Mouse (Mus musculus) midbrain, embryonic 15.5 days (tissue): ENCODE data around the gene Tubd1. TPM values are rescaled to one million over a fixed set of nuclear protein-coding genes. Genes with fewer than 3 reads are reported as not detected.

Source experiments
- ATAC-seq: fragments of 200-750 bp; cut with Nextera tagmentation; replicated peaks from 2 replicates; pipeline ENCODE4 v1.8.0; 2017; ENCODE audit warnings: moderate TSS enrichment
- H3K27ac ChIP-seq: fragments of 300-500 bp; sonication (generic); 2 replicates; pipeline ENCODE4 v1.5.1; 2015; ENCODE audit warnings: mild to moderate bottlenecking, inconsistent platforms
- H3K27me3 ChIP-seq: fragments of 300-500 bp; sonication (generic); replicated peaks from 2 replicates; pipeline ENCODE4 v1.6.1; 2015; ENCODE audit warnings: inconsistent platforms
- H3K36me3 ChIP-seq: fragments of 300-500 bp; sonication (generic); replicated peaks from 2 replicates; pipeline ENCODE4 v1.6.1; 2015; ENCODE audit warnings: inconsistent platforms
- H3K4me1 ChIP-seq: fragments of 300-500 bp; sonication (generic); 2 replicates; pipeline ENCODE4 v1.6.1; 2015; ENCODE audit warnings: inconsistent platforms
- H3K4me2 ChIP-seq: fragments of 300-500 bp; sonication (generic); 2 replicates; pipeline ENCODE4 v1.6.1; 2015; ENCODE audit warnings: inconsistent platforms, mild to moderate bottlenecking, moderate library complexity
- H3K4me3 ChIP-seq: fragments of 300-500 bp; sonication (generic); 2 replicates; pipeline ENCODE4 v1.5.1; 2015; ENCODE audit warnings: mild to moderate bottlenecking, inconsistent platforms
- H3K9ac ChIP-seq: fragments of 300-500 bp; sonication (generic); 2 replicates; pipeline ENCODE4 v1.6.1; 2015; ENCODE audit warnings: mild to moderate bottlenecking, inconsistent platforms
- H3K9me3 ChIP-seq: fragments of 300-500 bp; sonication (generic); 2 replicates; pipeline ENCODE4 v1.6.1; 2016; ENCODE audit warnings: inconsistent platforms
- WGBS: fragments of 180-500 bp; shearing (Covaris S2); methylation state at CpG from one replicate; pipeline ENCODE4 v1.1.7; 2015; ENCODE audit warnings: mixed read lengths; 5-methylcytosine and 5-hydroxymethylcytosine counted together
- polyA plus RNA-seq: library from polyadenylated mRNA; unstranded; fragments of >200 nt; fragmentation: Nextera tagmentation; extraction: Ambion mirVana; gene quantifications from 2 replicates; pipeline ENCODE4 v1.2.1, GENCODE M21; 2015

Gene Tubd1
- polyA plus RNA-seq, 1 experiment from 2014 or later: 6.9 TPM

DNA sequence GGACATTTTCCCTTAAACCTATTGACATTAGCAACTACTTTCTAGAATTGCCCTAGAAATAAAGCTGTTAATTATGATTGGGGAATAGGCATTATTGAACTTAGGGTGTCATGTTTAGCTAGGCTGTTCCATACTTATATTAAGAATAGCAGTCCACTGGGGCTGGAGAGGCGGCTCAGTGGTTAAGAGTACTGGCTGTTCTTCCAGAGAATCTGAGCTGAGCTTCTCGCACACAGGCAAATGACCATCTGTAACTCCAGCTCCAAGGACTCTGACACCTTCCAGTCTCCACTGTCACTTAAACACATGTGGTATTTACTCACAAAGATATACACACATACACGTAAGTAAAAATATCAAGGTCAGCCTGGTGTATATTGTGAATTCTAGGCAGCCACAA, 52.2 kb downstream of the Tubd1 start:
- no peak overlapping the region for H3K27ac ChIP-seq
- H3K9me3 ChIP-seq: no peaks in the 10 kb centered on the region
- H3K4me2 ChIP-seq: no peak overlapping the region
- H3K4me3 ChIP-seq: no peak overlapping the region
- WGBS: 95% methylated on average over 3 of the region's 3 CpGs
- peaks cover 6% of the 10 kb centered on the region; the same call in 1 of the 2 replicates for H3K4me1 ChIP-seq
- no peak overlapping the region for H3K9ac ChIP-seq
- H3K27me3 ChIP-seq: no peaks in the 10 kb centered on the region
- no peaks in the 10 kb centered on the region for H3K36me3 ChIP-seq
- ATAC-seq: no peak

DNA sequence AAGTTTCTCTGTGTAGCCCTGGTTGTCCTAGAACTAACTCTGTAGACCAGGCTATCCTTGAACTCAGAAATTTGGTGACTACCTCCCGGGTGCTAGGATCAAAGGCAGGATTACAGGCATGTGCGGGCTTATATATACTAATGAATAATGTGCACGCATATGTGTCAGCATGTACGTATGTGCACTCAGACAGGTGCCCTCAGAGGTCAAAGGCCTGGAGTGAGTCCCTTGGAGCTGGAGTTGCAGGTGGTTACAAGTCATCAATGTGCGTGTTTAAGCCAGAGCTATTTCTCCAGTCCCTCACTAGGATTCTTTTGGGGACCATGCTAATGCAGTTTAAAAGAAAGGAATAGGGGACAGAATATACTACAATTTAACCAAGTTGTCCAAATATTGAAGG, 53.4 kb downstream of the Tubd1 start:
- no peaks in the 10 kb centered on the region for H3K27me3 ChIP-seq
- no peak for ATAC-seq
- no peak overlapping the region for H3K4me3 ChIP-seq

DNA sequence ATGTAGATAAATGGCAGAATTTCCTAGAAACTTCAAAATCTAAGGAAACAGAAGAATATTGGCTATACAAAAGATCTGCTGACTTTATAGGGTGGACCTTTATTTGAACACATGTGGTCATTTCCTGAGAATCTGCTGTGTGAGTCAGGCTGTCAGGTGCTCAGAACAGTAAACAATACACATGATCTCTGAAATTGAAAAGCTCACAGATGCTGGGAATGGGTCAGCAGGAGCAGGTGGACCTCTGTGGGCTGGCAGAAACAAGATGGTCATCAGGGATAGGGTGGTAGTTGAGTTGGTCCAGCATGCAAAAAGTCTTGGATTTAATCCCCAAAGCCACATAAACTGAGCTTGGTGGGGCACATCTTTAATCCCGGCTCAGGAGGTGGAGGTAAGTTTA, 53.8 kb downstream of the Tubd1 start:
- Histone ChIP-seq H3K4me1 (no peaks in the 10 kb centered on the region), H3K4me2 (no peak overlapping the region), H3K4me3 (no peak overlapping the region), H3K27me3 (no peaks in the 10 kb centered on the region), H3K9me3 (no peaks in the 10 kb centered on the region), H3K27ac (no peak overlapping the region), H3K9ac (no peak overlapping the region), H3K36me3 (no peaks in the 10 kb centered on the region)
- 85% methylated on average over 1 of the region's 1 CpGs for WGBS
- ATAC-seq: no peak

More for the DNA sequence above, 53.4 kb downstream of the Tubd1 start:
- Histone ChIP-seq H3K27ac (no peak overlapping the region), H3K9ac (no peak overlapping the region), H3K4me2 (no peak overlapping the region), H3K4me1 (peaks cover 3% of the 10 kb centered on the region; the same call in 1 of the 2 replicates), H3K36me3 (no peaks in the 10 kb centered on the region), H3K9me3 (no peaks in the 10 kb centered on the region)
- WGBS: 91% methylated on average over 5 of the region's 5 CpGs

GRCm38 (mm10) chr11:86599378-86600208, 54.8 kb downstream of the Tubd1 start:
- Histone ChIP-seq H3K27me3 (no peaks in the 10 kb centered on the region), H3K4me1 (no peaks in the 10 kb centered on the region), H3K9ac (no peak overlapping the region), H3K4me3 (no peak overlapping the region), H3K27ac (no peak overlapping the region), H3K9me3 (no peaks in the 10 kb centered on the region), H3K4me2 (no peak overlapping the region), H3K36me3 (no peaks in the 10 kb centered on the region)
- ATAC-seq: no peak
- WGBS: 79% methylated on average over 4 of the region's 4 CpGs

DNA sequence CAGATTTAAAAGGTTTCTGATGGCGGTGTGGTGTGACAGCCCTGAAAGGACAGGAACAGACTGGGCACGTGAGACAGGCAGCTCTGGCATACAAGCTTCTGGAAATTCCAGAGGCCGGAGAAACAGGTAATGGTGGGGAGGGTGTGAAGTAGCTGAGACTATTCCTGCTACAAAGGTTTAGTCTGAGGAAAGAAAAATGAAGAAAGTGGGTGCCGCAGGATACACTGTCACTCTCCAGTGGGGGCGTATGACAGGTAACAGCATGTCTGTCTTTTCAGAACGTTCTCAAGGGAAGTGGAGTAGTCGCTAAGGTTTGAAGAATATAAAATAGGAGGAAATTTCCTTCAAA, 55.4 kb downstream of the Tubd1 start:
- WGBS: 92% methylated on average over 7 of the region's 7 CpGs
- Histone ChIP-seq H3K9ac (no peak overlapping the region), H3K9me3 (no peaks in the 10 kb centered on the region), H3K4me1 (no peaks in the 10 kb centered on the region), H3K4me3 (no peak overlapping the region), H3K27me3 (no peaks in the 10 kb centered on the region), H3K4me2 (no peak overlapping the region), H3K27ac (no peak overlapping the region), H3K36me3 (no peaks in the 10 kb centered on the region)
- ATAC-seq: no peak

- no peak overlapping the region for H3K9ac ChIP-seq
- 68% methylated on average over 3 of the region's 3 CpGs for WGBS
- no peaks in the 10 kb centered on the region for H3K27me3 ChIP-seq
- no peak overlapping the region for H3K27ac ChIP-seq
- ATAC-seq: no peak
- no peaks in the 10 kb centered on the region for H3K9me3 ChIP-seq
- no peaks in the 10 kb centered on the region for H3K4me1 ChIP-seq
- no peak overlapping the region for H3K4me3 ChIP-seq
- no peak overlapping the region for H3K4me2 ChIP-seq
- H3K36me3 ChIP-seq: peaks cover 7% of the 10 kb centered on the region; the same call in 1 of the 2 replicates
These were observed 57.3 kb downstream of the Tubd1 start for GRCm38 (mm10) chr11:86602116-86602515.

- 92% methylated on average over 1 of the region's 1 CpGs for WGBS
- no peak for ATAC-seq
These were observed 58.9 kb downstream of the Tubd1 start for GRCm38 (mm10) chr11:86603719-86604118.

GRCm38 (mm10) chr11:86604289-86604688, 59.5 kb downstream of the Tubd1 start:
- Histone ChIP-seq H3K4me1 (no peaks in the 10 kb centered on the region), H3K27me3 (no peaks in the 10 kb centered on the region), H3K4me2 (no peak overlapping the region), H3K27ac (no peak overlapping the region), H3K9me3 (no peaks in the 10 kb centered on the region), H3K9ac (no peak overlapping the region), H3K36me3 (peaks cover 7% of the 10 kb centered on the region; the same call in 1 of the 2 replicates), H3K4me3 (no peak overlapping the region)
- WGBS: 97% methylated on average over 3 of the region's 3 CpGs
- ATAC-seq: no peak

More at GRCm38 (mm10) chr11:86603719-86604118, 58.9 kb downstream of the Tubd1 start:
- H3K9ac ChIP-seq: no peak overlapping the region
- no peaks in the 10 kb centered on the region for H3K9me3 ChIP-seq
- H3K27me3 ChIP-seq: no peaks in the 10 kb centered on the region
- H3K4me1 ChIP-seq: no peaks in the 10 kb centered on the region
- no peak overlapping the region for H3K4me3 ChIP-seq
- no peak overlapping the region for H3K27ac ChIP-seq
- H3K36me3 ChIP-seq: peaks cover 7% of the 10 kb centered on the region; the same call in 1 of the 2 replicates
- no peak overlapping the region for H3K4me2 ChIP-seq

DNA sequence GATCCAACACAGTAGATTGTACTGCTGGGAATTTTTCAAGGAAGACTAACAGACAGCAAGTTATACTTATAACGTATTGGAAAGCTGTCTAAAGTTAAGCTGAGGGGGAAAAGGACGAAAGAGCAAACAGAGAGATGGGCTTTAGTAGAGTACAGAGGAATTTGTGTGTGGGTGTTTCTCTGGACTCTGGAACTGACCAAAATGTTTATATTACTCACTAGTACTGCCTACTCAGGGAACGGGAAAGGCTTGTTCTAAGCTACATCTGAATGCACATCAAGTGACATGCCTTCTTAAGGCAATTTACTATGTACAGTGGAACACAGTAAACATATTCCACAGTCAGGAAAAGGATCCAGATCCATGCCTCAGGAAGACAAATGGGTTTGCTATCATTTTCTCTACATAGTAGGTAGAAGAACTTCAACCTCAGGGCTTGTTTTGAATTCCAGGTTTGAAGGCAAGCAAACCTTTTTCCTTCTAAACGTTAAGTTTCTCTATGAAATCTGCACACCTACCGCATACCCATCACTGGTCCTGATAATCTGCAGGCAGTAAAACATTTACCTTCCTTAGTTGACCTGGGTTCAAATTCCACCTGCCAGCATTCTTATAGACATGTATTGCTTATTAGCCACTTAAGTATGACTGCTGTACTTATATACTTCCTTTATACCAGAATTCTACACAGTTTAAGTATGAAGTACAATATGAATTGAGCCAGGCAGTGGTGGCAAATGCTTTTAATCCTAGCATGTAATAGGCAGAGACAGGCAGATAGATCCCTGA, 60.1 kb downstream of the Tubd1 start:
- H3K4me3 ChIP-seq: no peak overlapping the region
- no peak overlapping the region for H3K4me2 ChIP-seq
- ATAC-seq: no peak
- peaks cover 7% of the 10 kb centered on the region; the same call in 1 of the 2 replicates for H3K36me3 ChIP-seq
- no peak overlapping the region for H3K9ac ChIP-seq
- no peaks in the 10 kb centered on the region for H3K27me3 ChIP-seq
- WGBS: 93% methylated on average over 5 of the region's 5 CpGs
- no peak overlapping the region for H3K27ac ChIP-seq
- no peaks in the 10 kb centered on the region for H3K9me3 ChIP-seq
- H3K4me1 ChIP-seq: no peaks in the 10 kb centered on the region

DNA sequence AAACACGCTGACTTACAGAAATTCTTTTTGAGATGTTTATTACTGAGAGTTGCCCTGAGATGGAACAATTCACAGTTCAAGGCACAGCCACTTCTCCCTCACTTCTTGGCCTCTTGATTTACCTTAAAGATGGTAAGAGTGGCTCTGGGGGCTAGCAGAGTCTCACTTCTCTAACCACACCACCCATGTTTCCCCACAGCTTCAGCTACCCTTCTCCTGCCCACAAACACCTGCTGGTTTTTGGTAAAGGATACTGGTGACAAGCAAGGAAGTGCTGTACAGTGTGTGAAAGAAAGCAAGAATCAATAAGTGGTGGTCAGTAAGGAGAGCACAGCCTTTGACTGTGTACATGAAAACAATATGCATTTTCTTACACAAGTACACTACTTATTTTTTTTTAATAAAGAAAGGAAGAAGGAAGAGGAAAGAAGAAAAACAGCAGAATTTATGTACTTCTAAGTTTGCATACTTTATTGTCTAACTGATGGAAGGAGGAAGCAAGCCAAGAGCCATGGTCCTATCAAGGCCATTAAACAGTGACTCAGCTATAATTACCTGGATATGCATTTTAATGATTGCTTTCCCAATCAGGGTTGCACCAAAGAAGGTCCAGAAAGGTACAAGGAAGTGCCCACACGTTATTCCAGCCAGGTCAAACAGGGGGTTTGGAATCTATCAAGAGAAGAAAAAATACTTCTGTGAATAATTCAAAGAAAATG, 62.0 kb downstream of the Tubd1 start:
- H3K4me1 ChIP-seq: no peaks in the 10 kb centered on the region
- WGBS: 96% methylated on average over 2 of the region's 2 CpGs
- H3K9ac ChIP-seq: no peak overlapping the region
- H3K9me3 ChIP-seq: no peaks in the 10 kb centered on the region
- no peak overlapping the region for H3K4me2 ChIP-seq
- H3K27me3 ChIP-seq: no peaks in the 10 kb centered on the region
- peaks cover 7% of the 10 kb centered on the region; the same call in 1 of the 2 replicates for H3K36me3 ChIP-seq
- no peak overlapping the region for H3K27ac ChIP-seq
- no peak for ATAC-seq
- H3K4me3 ChIP-seq: no peak overlapping the region

- Histone ChIP-seq H3K36me3 (peaks cover 7% of the 10 kb centered on the region; the same call in 1 of the 2 replicates), H3K4me2 (no peak overlapping the region)
- 89% methylated on average over 2 of the region's 2 CpGs for WGBS
These were observed 63.1 kb downstream of the Tubd1 start for GRCm38 (mm10) chr11:86607808-86608350.

DNA sequence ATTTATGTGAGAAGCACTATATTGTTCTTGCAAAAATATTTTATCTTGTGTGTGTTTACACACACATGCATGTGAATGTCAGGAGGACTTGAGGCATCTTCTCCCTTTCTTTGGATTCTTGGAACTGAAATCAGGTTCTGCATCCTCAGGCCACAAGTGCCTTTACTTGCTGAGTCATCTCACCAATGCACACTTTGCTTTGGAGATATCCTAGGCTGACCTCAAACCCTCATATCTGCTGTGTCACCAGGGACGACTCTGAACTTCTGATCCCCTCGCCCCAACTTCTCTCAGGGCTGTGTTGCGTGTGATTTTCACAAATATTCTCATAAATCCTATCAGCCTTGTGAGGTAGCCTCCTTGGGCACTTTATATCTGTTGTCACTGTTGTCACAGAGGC, 65.4 kb downstream of the Tubd1 start:
- Histone ChIP-seq H3K4me3 (no peak overlapping the region), H3K27me3 (no peaks in the 10 kb centered on the region), H3K27ac (no peak overlapping the region), H3K9me3 (no peaks in the 10 kb centered on the region), H3K4me2 (no peak overlapping the region), H3K9ac (no peak overlapping the region), H3K4me1 (no peaks in the 10 kb centered on the region), H3K36me3 (peaks cover 7% of the 10 kb centered on the region; the same call in 1 of the 2 replicates)
- no peak for ATAC-seq
- WGBS: 96% methylated on average over 3 of the region's 3 CpGs

More at GRCm38 (mm10) chr11:86607808-86608350, 63.1 kb downstream of the Tubd1 start:
- ATAC-seq: no peak
- no peaks in the 10 kb centered on the region for H3K4me1 ChIP-seq
- H3K9ac ChIP-seq: no peak overlapping the region
- H3K4me3 ChIP-seq: no peak overlapping the region
- no peak overlapping the region for H3K27ac ChIP-seq
- no peaks in the 10 kb centered on the region for H3K27me3 ChIP-seq
- H3K9me3 ChIP-seq: no peaks in the 10 kb centered on the region
